Mouse (Mus musculus): ENCODE results near the gene Smim13. TPM values are rescaled to one million over a fixed set of nuclear protein-coding genes. Genes with fewer than 3 reads are reported as not detected.
"Not testable (repeated sequence)": the region's sequence is repeated elsewhere in the genome, so short reads cannot be mapped to it uniquely, and the experiment has no call there.

Gene Smim13
- total RNA-seq, 2 experiments from 2014 or later: 84.0 to 84.6 TPM

GRCm38 (mm10) chr13:41235845-41236741 lies 13.6 kb upstream of the Smim13 start:
- intact Hi-C loops (cut with DNase I): loop anchor here (5.0 to 10.0 kb wide), 5 partner anchors 94 to 454 kb away; partner anchors contain the start of gene Tmem14c
- no peak for DNase-seq

- intact Hi-C loops (cut with DNase I): loop anchor here (5.0 to 10.0 kb wide), 5 partner anchors 96 to 456 kb away; partner anchors contain the start of gene Tmem14c
- DNase-seq: no peak
Observed at GRCm38 (mm10) chr13:41238035-41238804, 11.4 kb upstream of the Smim13 start.

DNA sequence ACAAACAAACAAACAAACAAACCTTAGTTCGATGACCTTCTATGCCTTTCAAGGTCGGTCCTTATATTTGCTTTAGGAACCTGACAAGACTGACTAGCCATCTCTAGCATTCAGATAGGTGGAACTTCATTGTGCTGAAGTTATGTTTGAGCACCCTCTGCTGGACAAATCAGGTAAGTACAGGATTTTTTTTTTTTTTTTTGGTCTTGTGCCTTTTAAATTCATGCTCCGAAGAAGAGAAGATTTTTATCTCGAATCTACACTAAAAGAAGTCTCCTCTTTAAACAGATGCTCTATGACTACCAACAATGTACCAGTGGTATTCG lies 10.9 kb upstream of the Smim13 start:
- DNase-seq: no peak
- intact Hi-C loops (cut with DNase I): loop anchor here (5.0 to 10.0 kb wide), 5 partner anchors 96 to 456 kb away; partner anchors contain the start of gene Tmem14c

GRCm38 (mm10) chr13:41241557-41241956 lies 8.1 kb upstream of the Smim13 start:
- DNase-seq: no peak
- intact Hi-C loops (cut with DNase I): no loop called here

DNA sequence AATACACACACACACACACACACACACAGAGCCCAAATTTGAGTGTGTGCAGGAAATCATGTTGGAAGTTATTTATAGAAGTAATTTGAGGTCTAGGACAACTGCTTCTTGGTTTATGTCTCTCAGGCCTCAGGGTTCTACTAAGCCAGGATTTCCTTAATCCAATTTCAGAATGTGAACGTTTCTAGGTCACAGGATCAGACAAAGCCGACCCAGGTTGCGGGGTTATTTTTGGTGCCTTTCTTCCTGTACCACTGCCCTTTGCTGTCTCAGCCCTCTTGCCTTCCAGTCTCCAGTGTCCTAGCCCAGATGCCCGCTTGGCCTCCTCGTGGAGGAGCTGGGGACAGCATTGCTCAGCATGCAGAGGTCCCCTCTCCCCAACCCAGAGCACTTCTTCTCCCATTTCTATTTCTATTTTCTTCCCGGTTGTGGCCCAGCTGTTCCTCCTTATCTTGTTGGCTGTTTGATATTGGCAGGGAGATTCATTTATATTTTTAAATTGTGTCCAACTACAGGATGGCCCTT lies 5.3 kb upstream of the Smim13 start:
- intact Hi-C loops (cut with DNase I): no loop called here
- no peak for DNase-seq

- intact Hi-C loops (cut with DNase I): no loop called here
- DNase-seq: no peak
Observed at GRCm38 (mm10) chr13:41248751-41249520, 708 bp upstream of the Smim13 start.

DNA sequence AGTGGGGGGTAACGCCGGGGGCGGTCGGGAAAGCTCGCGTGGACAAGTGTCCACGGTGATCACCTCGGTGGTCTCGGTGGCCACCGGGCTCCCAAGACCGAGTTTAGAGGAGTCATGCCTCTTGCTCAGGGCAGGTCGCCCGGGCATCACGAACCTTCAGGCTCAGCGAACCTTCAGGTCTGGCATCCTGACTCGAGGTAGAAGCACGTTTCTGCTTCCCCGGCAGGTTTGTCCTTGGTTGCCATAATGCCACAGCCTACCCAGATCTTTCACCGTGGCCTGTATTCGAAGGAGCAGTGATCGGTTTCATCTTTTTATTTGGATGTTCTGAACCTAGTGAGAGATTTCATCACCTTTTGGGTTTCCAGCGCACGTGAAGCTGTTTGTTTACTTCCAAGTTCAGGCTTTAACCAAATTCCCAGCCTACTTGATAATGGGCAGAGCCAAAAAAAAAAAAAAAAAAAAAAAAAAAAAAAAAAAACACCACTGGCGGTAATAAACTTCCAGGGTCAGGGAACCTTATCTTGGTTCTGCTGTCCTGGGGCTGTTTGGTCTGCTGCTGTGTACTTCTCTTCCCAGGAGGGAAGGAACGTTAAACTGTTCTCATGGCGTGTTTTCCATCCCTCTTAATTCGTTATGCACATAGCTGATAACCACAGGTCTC lies 806 bp downstream of the Smim13 start:
- intact Hi-C loops (cut with DNase I): no loop called here
- DNase-seq: no peak

DNA sequence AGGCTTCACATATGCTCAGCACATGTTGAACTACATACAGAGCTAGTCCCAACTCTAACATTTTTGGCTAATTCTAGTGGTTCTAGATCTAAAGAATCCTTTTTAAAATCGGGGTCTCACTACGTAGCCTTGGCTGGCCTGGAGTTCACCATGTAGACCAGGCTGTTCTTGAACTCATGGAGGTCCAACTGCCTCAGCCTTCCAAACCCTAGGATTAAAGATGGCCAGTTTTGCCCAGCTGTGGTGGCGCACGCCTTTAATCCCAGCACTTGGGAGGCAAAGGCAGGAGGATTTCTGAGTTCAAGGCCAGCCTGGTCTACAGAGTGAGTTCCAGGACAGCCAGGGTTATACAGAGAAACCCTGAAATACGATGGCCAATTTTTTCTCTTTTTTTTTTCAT lies 1.6 kb downstream of the Smim13 start:
- DNase-seq; intact Hi-C loops (cut with DNase I): not testable (repeated sequence)

DNA sequence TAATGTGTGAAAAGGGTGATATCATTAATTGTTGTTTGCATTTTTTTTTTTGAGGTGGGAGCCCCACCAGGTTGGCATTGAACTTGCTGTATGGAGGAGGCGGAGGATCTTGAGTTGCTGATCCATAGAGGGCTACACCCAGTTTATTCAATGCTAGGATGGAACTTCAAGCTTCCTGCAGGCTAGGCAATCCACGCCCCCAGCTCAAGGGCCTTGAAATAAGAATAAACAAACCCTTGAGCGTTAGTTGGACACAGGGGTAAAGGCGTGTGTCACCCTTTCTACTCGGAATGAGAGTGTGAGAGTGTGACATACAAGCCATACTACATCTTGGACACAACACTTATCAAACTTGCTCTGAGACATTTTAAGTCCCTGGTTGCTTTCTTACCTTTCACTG lies 2.0 kb downstream of the Smim13 start:
- intact Hi-C loops (cut with DNase I): no loop called here
- DNase-seq: no peak

DNA sequence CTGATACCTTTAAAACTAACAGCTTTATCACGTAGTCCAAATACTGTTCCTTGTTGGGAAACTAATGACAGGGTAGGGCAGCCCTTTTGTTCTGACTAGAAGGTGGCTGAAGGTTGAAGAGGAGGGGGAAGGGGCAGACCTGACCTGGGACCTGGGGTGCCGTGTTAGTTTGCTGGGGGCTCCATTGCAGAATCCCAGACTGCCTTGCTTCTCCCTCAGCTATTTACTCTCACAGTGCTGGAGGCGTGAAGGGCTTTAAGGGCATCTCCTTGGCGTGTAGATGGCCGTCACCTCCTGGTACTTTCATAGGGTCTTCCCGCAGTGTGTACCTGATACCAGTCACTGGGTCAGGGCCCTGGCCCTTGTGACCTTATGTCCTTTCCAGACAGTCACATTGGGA lies 2.5 kb downstream of the Smim13 start:
- DNase-seq: no peak
- intact Hi-C loops (cut with DNase I): no loop called here

GRCm38 (mm10) chr13:41252736-41253135 lies 3.1 kb downstream of the Smim13 start:
- no peak for DNase-seq
- intact Hi-C loops (cut with DNase I): no loop called here

DNA sequence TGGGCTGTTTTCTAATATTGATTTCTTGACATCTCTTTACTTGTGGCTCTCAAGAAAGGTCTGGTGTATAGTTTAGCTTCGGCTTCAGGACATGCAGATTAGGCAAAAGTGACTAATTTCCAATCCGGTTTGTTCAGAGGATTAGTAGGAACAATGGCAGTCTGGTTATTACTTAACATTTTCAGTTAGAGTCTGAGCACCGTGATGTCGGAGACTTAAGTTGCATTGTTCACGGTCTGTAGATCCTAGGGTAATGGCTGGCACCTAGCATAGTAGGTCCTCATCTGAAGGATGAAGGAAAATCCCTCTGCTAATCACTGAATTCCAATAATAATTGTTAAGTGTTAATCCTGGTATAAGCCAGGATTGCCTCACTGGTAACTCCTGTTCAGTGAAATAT lies 6.5 kb downstream of the Smim13 start:
- intact Hi-C loops (cut with DNase I): no loop called here
- DNase-seq: no peak

DNA sequence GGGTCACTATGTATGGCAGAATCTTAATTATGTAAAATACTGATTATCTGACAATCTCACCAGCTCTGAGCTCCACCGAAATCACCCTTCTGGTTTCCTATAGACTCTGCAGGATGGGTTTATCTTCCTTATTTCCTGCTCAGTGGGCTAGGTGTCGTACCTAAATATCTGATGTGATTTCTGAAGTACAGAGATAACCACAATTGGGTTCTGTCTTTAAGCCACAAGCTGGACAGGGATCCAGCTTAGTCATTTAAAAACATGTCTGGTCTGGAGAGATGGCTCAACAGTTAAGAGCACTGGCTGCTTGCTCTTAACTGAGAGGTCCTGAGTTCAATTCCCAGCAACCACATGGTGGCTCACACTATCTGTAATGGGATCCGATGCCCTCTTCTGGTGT lies 7.3 kb downstream of the Smim13 start:
- DNase-seq: no peak
- intact Hi-C loops (cut with DNase I): no loop called here

GRCm38 (mm10) chr13:41257851-41258250 lies 8.2 kb downstream of the Smim13 start:
- DNase-seq: no peak
- intact Hi-C loops (cut with DNase I): no loop called here

GRCm38 (mm10) chr13:41261617-41262016 lies 12.0 kb downstream of the Smim13 start:
- intact Hi-C loops (cut with DNase I); DNase-seq: not testable (repeated sequence)

DNA sequence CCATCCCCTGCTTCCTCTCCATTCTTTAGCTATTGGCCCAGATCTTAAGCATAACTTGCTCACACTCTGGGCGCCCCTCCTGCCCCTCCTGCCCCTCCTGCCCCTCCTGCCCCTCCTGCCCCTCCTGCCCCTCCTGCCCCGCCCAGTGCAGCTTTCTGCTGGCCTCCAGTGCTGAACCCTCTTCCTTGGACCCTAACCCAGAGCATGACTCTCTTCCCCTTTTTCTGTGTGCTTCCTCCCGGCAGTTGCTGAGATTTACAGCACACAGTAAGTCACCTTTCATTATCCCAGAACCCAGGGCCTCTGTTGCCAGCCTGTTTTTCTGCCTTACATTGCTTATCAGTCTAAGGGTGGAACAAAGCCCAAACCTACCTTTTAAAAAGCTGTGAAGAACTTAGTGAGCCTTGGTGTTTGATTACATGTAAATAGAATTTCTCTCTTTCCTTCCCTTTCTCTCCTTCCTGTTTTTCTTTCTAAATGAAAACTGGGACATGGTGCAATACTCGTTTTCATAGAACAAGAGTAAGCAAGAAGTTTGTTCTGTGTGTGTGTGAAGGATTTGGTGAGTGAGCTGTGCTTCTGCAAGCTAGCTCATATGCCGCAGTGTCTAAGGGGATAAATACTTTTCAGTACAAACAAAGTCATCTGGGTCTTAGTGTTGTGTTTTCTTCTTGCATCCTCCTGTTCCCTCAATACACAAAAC lies 13.8 kb downstream of the Smim13 start:
- intact Hi-C loops (cut with DNase I): no loop called here
- no peak for DNase-seq

- intact Hi-C loops (cut with DNase I): no loop called here
- peak; percentile 43 for DNase-seq
Observed at GRCm38 (mm10) chr13:41267827-41268408, 18.3 kb downstream of the Smim13 start.

- intact Hi-C loops (cut with DNase I): no loop called here
Observed at GRCm38 (mm10) chr13:41273927-41274650, 24.4 kb downstream of the Smim13 start, which contains the start of gene Gm17364. Gene Gm17364 (minus strand): TSS chr13:41273977.

More at GRCm38 (mm10) chr13:41273927-41274650, 24.4 kb downstream of the Smim13 start, which contains the start of gene Gm17364:
- no peak for DNase-seq

Data from left cerebral cortex, postnatal 4 days (tissue).